Mouse (Mus musculus) kidney, postnatal 10 days (tissue): ENCODE measurements around the gene Rnf19b.

Experiments
- DNase-seq: peaks from one replicate; pipeline ENCODE4 v3.0.0; 2021; ENCODE audit warnings: mixed read lengths

The Rnf19b gene

GRCm38 (mm10) chr4:129058207-129059092 is at the start of gene Rnf19b:
Gene Rnf19b, plus strand, starts transcription at chr4:129058271.
- DNase-seq: peak; percentile 66

DNA sequence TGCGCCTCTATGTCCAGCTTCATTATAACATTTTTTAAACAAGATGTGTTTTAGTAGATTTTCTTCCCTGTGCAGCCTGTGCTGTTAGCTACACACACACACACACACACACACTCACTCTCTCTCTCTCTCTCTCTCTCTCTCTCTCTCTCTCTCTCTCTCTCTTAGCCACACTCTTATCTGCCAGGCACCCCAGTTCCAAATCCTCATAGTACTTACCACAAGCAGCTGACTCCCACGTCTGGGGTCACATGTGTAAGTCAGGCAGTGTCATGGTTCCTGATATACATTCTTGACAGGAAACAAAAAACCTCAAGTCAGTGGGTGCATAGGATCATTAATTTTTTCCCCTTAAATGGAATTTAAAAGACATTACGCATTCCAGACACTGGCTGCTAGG is 49.4 kb upstream of the Rnf19b start:
- DNase-seq: no peak

GRCm38 (mm10) chr4:129009521-129009920 is 48.5 kb upstream of the Rnf19b start:
- no peak for DNase-seq

DNA sequence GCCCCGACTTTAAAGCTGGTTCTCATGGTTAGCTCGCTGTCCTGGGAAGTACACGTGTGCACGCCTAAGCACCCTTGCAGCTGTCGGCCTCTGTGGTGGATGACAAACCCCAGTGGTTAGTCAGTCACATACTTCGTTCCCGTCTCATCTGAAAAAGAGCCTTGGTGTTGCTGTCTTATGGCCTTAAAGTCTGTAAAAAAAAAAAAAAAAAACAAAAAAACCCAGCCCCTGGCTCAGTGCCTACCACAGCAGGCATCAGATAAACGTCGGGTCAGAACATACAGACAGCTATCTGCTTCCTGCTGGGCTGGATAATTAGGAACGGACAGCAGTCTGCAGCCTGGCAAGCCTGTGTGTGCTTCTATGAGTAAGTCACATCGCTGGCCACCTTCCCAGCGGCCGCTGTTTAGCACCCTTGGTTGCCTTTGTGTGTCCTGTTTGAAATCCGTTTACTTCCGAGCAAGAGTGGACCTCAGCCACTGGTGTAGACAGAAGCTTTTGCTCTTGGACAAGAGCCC is 46.4 kb upstream of the Rnf19b start:
- DNase-seq: peak; percentile 54

GRCm38 (mm10) chr4:129013151-129013864 is 44.8 kb upstream of the Rnf19b start:
- no peak for DNase-seq

GRCm38 (mm10) chr4:129016329-129016728 is 41.7 kb upstream of the Rnf19b start:
- peak; percentile 71 for DNase-seq

DNA sequence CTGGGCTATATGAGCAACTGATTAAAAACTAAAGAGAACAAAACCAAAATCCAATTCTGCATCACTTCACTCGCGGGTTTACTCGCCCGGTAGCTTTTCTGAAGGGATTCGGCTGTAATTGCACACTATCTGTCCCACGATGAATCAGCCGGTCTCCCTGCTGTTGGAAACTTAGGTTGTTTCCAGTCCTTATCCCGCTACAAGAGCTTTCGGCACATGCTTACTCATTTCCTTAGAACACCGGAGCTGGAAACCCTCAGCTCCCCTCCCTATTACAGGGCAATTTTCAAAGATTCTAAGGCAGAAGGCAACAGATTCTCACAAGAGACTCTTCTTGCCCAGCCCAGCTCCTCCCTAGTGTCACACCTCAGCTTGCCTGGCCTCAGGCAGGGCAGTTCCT is 40.9 kb upstream of the Rnf19b start:
- no peak for DNase-seq

- DNase-seq: no peak
Observed at GRCm38 (mm10) chr4:129018788-129019435, 39.2 kb upstream of the Rnf19b start.

GRCm38 (mm10) chr4:129019788-129020187 is 38.3 kb upstream of the Rnf19b start:
- no peak for DNase-seq

DNA sequence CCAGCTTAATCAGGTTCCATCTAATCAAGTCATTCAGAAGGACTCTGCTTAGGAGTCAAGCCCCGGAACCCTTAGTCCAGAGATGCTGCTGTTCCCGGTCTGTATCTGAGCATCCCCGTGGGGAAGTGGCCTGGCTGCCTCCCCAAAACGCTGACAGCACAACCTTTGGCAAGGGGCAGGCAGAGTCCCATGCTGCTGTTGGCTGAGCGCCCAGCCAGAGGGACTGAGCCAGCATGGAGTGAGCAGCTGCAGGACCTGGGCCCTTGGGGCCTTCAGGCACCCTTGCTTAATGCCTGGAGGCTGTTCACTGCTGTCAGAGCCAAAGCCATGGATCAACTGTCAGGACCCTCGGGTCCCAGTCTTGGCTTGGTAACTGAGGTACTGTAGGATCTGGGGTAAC is 37.6 kb upstream of the Rnf19b start:
- DNase-seq: peak; percentile 92

DNA sequence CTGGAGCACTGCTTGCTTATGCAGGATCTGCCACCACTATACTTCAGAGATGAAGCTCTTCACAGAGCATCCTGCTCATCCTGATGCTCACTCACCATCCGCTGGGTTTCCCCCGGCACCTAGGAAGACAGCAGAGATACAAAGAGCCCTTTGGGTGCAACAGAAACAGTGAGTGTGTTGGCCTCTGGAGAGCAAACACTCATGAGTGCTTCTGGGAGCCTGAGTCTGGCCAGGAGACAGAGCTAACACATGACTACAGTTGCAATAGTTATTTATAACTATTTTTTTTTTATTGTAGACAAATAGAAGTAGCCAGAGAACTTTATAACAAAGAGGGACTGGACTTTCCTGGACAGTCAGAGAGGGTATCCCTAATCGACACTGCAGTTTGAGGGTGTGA is 36.6 kb upstream of the Rnf19b start:
- DNase-seq: no peak

- DNase-seq: no peak
Observed at GRCm38 (mm10) chr4:129021886-129022285, 36.2 kb upstream of the Rnf19b start.

GRCm38 (mm10) chr4:129023884-129024283 is 34.2 kb upstream of the Rnf19b start:
- no peak for DNase-seq

DNA sequence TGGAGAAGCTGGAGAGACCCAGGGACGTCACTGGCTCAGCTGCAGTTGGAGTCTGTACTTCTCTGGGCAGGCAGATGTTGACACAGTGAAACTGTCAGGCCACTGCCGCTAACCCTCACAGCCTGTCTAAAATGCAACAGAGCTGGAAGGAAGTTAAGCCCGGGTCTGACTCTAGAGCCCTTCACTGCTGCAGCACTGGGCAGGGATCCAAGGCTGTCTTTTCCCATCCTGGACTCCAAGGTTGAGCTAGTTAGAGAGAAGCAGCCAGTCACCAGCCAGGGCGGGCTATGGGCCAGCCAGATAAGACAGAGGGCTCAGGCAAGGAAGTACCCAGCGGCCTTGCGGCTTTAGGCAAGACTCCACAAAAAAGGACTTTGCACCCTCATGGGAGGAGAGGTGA is 33.3 kb upstream of the Rnf19b start:
- peak; percentile 89 for DNase-seq

DNA sequence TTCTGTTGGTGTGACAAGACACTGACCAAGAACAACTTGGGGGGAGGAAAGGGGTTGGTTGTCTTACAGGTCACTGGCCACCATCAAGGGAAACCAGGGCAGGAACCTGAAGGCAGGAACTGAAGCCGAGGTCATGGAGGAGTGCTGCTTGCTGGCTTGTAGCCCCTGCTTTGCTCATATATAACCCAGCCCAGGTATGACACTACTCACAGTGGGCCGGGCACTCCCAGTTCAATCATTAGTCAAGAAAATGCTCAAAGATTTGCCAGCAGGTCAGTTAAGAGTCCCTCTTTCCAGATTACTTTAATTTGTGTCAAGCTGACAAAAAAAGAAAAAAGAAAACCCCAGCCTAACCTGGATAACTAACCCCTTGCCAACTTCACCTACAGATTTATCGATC is 32.4 kb upstream of the Rnf19b start:
- no peak for DNase-seq

DNA sequence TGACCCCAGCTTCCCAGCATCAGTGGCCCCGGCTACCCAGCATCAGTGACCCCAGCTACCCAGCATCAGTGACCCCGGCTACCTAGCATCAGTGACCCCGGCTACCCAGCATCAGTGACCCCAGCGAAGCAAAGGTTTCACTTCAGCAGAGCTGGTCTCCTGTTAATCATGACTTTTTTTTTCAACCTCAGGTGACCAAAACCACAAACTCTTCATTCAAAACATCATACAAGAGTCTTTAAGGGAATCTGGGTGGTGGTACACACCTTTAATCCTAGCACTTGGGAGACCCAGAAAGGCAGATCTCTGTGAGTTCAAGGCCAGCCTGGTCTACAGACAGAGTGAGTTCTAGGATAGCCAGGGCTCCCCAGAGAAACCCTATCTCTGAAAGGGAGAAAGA is 27.3 kb upstream of the Rnf19b start:
- DNase-seq: no peak

DNA sequence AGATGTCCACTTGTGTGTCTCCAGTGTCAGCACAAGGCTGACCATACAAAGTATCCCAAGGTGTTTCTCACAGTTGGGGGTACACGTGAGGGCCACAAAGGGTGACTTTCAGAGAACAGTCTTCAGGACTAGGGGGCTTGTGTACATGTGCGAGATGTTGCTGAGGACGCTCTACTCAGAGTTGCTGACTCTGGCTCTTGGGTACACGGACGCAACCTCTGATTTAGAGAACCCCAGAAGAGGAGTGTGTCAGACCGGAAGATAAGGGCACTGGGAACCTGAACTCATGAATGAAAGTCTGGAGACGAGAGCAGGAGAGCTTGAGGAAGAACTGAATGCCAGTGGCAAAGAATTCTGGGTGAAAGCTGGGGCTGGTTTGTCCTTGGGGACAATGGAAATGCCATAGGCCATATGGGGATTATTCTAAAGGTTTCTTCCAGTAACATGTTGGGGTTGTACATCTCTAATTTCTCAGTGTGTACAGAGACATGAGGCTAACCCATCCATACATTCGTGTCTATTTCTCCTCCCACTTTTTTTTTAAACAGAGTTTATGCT is 26.6 kb upstream of the Rnf19b start:
- no peak for DNase-seq

DNA sequence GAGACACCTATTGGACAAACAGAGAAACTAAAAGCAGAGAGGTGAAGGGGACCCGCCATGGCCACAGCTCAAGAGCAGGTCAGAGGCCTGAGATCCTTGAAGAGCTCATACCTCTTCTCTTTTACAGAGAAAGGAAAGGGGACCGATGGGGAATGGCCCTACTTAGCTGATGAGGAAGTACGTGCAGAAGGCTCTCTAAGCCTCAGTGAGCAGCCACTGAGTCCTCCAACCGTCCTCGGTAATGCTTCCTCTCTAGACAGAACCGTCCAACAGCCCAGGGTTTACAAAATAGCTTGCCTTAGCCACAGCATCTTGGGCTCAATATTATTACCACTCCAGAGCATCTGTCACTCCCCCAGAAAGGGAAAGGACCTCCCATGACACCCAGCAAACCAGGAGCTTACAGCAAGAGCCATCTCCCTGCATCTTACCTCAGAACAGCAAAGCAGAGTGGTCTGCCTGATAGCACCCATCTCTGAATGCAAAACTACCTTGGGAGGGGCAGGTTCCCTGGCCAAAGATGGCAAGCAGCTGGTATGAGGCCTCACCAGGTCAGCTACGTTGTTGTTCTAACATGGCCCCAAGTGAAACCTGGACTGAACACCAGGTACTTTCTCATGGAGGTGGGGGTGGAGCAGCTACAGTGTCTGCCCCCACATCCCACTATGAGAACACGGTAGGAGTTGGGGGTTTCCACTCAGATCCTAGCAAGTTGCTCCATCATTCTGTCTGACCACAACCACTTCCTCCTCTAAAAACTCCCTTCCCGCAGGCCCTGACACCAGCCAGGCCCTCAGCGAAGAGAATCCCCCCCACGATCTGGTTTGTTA is 25.7 kb upstream of the Rnf19b start:
- no peak for DNase-seq

DNA sequence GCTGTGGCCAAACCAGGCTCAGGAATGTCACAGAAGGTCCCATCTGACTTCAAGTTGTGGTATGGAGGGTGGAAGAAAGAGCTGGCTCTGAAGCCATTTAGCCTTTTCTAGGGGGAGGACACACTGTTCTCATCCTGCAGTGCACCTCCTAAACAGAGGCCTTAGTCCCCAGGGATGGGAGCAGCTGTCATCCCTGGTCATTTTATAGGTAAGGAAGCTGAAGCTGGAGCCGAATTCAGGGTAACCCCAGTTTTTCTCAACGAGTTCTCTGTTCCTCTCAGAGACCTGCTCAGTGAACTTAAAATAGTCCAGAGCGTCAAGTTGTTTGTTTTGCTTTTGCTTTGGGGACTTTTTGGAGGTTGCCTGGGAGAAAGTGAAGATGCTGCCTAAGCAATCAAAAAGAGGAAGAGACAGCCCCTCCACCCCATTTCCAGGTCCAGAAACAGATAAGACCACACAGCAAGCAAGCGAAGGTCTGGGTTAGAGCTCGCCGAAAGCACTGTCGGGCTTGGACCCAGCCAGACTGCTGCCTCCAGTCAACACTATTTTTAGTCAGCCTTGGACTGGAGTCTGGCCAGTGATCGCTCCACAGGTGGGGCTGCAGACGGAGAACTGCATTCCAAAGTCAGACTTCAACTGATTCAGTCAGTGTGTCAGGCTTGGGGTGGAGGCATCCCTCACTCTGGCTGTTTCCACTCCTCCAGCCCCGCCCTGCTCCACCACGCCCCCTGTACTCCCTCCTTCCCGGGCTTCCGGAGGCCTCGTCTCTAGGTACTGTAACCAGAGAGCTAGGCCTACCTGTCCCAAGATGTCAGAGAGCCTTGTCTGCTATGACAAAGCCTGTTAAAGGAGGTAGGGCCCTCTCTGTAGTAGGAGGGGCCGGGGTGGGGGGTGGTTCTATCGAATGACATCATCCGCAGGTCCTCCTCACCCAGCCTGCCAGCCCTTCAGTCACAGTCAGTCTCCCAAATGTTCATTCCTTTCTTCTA is 24.8 kb upstream of the Rnf19b start:
- DNase-seq: peak; percentile 81

DNA sequence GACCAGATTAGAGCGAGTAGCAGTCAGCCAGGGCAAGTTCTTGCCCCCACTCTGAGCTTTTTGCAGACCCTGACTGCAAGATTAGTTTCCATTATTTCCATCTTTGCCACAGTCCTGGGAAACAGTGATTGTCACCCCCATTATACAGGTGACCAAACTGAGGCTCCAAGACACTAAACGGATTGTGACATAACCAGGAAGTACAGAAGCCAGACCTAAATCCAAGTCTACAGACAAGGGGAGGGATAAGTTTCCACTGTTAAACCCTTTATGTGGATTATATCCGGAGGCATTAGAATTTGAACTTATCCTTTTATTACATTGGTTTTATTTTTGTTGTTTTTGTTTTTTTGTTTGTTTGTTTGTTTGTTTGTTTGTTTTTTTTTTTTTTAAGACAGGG is 23.8 kb upstream of the Rnf19b start:
- no peak for DNase-seq
